Mouse (Mus musculus): ENCODE data around the gene Perp.

- TF ChIP-seq CTCF (IDR thresholded peaks at IDR 0.05; ENCODE audit: low read depth, low read length) (no peak), POLR2A (IDR thresholded peaks at IDR 0.05; ENCODE audit: extremely low read depth, insufficient read depth, low read length) (no peak)
Measured at GRCm38 (mm10) chr10:18879690-18880089, 34.9 kb downstream of the Perp start.

All from liver, adult 2 months (tissue).